Mouse (Mus musculus) ovary, adult 2 months (tissue): ENCODE measurements around the gene Ces1e. TPM values are rescaled to one million over a fixed set of nuclear protein-coding genes. Genes with fewer than 3 reads are reported as not detected.

ENCODE experiments used
- polyA plus RNA-seq: library from polyadenylated mRNA; depleted of rRNA; stranded (reverse); fragments of >200 nt; gene quantifications from 2 replicates; pipeline ENCODE4 v1.2.3, GENCODE M21; 2012; rRNA removed

The Ces1e gene
- polyA plus RNA-seq, result 1.9 and 2.2 TPM in 2 replicates

DNA sequence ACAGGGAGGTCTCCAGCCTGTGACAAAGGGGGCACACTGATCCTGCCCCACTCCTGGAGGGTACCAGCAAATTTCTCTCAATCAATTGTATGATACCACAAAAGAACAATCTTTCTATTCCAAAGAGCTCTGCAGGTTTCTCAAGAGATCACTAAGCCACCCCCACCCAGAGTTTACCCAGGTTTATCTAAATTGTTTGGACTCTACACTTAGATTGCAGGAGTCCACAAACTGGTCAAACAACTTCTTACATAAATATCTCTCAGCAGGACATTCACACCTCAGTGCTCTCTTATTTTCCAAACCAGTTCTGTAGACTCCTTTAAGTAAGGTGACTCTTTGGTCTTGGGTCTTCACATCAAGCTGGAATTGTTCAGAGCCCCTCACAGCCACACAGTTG is at the start of gene Ces1e:
Ces1e (minus strand) TSS at position 174 of the 400 bp plus-strand sequence.

DNA sequence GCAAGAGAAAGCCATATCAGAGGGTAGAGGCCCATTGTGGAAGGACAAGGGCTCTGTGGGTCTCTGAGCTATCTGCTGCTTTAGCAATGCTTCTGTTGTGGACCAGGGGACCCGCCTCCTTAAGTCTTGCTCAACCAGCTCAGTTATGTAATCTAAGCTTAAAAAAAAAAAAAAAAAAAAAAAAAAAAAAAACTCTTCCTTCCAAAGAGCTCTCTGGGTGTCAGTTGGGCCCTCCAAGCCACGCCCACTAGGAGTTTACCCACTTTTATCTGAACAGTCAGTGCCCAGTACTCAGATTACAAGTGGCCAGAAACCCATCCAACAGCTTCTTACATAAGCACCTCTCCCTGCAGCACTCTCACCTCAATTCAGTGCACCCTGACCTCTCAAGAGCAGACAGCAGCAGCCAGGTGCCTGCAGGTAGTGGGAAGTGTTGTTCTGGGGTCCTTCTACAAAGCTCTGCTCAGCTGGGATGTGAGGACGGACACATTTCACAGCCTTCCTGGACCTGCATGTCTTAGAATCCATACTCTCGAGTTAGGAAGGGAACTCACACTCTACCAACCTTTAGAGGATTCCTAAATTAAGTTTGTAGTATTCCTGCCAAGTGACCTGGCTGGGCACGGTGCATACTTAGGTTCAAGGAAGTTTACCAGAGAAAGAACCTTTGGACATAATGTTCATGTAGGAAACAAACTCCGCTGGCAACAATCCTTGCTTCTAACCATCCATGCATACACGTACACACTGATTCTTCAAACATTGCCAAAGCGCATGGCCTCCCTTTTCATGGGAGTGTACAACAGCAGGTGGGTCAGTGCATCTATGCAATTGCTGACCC is 31.5 kb downstream of the Ces1e start, which contains the start of gene Ces1d:
Ces1d (minus strand) TSS at position 154 of the 841 bp plus-strand sequence.

Other genes starting within 250 kb of the Ces1e start
- gene Ces1a, start 181.4 kb downstream of the Ces1e start, polyA plus RNA-seq, result not detected in 2 replicates
- gene Ces1b, start 149.6 kb downstream of the Ces1e start, polyA plus RNA-seq, result 0.19 and 0.53 TPM in 2 replicates
- gene Ces1c, start 98.3 kb downstream of the Ces1e start, polyA plus RNA-seq, result 0.16 and 1.1 TPM in 2 replicates
- gene Ces1d, start 31.8 kb downstream of the Ces1e start, polyA plus RNA-seq, result 30.8 and 96.7 TPM in 2 replicates
- gene Ces1f, start 50.1 kb upstream of the Ces1e start, polyA plus RNA-seq, result 5.8 and 10.2 TPM in 2 replicates
- 0.07 TPM in 1 of 2 replicates, not detected in the other for gene Ces1g, start 107.7 kb upstream of the Ces1e start, polyA plus RNA-seq
- gene Ces1h, start 150.1 kb upstream of the Ces1e start, polyA plus RNA-seq, result not detected in 2 replicates